Mouse (Mus musculus): ENCODE measurements around the gene Sema4g.
"Not testable (repeated sequence)": the region's sequence is repeated elsewhere in the genome, so short reads cannot be mapped to it uniquely, and the experiment has no call there.

The Sema4g gene

DNA sequence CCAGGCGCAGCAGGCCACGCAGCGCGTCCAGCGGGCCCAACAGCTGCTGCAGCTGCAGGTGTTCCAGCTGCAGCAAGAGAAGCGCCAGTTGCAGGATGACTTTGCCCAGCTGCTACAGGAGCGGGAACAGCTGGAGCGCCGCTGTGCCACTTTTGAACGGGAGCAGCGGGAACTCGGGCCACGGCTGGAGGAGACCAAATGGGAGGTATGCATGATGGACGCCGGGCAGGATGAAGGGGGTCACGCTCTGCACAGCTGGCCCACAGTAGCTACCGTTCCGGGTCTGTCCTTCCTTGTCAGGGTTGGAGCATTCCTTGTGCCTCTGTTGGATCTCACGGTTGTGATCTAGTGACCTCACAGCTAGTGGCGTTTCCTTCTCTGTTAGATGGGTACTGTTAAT is 35.9 kb downstream of the Sema4g start:
- no peak for DNase-seq (ENCODE audit: low spot score in 2 of 2)

DNA sequence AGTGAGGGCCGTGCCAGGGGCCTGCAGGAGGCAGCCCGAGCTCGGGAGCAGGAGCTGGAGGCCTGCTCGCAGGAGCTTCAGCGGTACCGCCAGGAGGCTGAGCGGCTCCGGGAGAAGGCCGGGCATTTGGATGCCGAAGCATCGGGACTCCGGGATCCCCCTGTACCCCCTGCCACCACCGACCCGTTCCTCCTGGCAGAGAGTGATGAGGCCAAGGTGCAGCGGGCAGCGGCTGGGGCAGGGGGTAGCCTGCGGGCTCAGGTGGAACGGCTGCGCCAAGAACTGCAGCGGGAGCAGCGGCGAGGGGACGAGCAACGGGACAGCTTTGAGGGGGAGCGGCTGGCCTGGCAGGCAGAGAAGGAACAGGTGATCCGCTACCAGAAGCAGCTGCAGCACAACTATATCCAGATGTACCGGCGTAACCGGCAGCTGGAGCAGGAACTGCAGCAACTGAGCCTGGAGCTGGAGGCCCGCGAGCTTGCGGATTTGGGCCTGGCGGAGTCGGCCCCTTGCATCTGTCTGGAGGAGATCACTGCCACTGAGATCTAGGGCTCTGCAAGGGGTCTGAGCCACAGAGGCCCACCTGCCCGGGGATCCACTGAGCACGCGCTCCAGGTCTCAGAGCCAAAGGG is 37.2 kb downstream of the Sema4g start:
- DNase-seq (ENCODE audit: low spot score in 2 of 2) = no peak

DNA sequence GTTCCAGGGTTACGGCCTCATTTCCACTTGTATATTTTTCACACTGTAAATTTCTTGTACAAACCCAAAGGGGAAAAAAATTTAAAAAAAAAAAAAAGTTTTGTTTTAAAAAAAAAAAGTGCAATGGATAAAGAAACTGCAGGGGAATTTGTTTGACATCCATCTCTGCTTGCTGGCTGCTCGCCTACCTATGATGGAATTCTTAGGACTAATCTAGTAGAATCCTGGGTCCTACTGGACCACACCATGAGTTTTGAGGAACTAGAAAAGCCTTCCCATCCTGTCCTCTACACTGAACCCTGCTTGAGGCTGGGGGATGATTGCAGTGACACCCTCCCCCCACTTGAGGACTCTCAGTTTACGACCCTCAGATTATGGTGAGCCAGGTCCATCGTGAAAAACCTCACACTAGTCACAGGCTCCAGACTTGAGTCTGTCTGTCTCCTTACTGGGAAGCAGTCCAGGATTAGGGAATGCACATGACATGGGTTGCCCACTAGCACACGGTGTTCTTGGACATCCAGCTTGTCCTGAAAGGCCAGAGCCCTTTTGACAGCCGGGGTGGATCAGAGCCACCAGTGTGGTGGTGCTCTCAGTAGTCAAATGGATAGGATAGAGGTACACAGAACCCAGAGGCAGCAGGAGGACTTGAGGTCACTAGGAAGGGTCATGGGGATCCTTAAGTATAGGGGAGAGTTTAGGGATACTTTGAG is 38.2 kb downstream of the Sema4g start:
- DNase-seq (ENCODE audit: low spot score in 2 of 2) = no peak

- DNase-seq (ENCODE audit: low spot score in 2 of 2) = no peak
Observed at GRCm38 (mm10) chr19:45027848-45028247, 38.9 kb downstream of the Sema4g start.

GRCm38 (mm10) chr19:45028746-45029145 is 39.8 kb downstream of the Sema4g start:
- no peak for DNase-seq (ENCODE audit: low spot score in 2 of 2)

DNA sequence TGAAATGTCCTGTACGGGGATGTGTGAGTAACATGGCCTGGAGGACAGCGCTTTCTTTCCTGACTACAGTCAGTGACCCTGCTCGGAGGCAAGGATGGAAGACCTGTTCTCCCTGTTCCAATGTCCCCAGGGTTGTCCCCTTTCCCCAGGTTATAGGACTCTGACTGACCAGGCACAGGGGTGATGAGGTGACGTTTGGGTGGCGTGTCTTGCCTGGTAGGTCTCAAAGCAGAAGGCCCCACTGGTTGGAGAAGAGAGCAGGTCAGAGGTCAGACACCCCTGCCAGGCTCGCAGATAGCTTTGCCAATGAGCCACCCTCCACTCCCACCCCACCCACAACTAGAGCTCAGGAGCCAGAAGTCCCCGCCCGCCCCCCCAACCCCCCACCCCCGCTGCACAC is 40.7 kb downstream of the Sema4g start:
- no peak for DNase-seq (ENCODE audit: low spot score in 2 of 2)

- DNase-seq (ENCODE audit: low spot score in 2 of 2) = peak in 1 of 2 experiments; percentile 37
Observed at GRCm38 (mm10) chr19:45030111-45030510, 41.2 kb downstream of the Sema4g start.

DNA sequence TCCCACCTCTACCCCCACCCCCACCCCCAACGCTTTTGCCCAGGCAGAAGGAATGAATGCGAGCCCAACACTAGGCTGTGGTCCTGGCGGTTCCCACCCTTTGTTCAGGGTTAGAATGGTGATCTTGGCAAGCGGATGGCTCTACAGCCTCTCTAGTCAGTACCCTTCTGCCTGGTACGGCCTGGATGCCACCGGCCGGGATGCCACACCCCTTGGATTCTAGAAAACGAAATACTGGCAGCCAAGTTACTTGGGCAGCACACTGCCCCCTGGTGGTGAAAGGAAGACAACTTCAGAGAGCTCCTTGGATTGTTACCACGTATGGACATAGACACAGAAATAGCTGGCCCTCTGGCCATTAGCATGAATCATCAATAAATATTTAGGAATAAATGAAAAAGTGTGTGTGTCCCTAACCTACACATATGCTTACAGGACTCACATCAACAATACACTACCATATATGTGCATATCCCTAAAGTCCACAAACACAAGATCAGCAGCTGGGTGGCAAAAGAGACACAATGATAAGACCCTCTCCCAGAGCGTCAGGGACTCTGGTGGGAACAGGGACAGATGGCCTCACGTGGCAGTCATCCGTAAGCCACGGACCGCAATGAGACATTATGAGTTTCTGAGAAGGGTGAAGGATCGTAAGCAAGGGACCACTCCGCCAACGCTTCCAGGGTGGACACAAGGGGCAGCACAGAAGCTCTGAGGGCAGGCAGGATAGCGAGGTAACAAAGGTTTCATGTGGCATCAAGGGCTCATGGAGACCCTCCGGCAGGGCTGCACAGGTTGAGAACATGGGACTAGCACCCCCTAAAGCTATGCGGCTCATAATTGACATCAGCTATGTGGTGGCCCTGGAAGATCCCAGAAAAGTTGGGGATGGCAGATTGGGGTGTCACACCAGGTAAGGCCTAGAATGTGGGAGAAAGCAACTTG is 42.1 kb downstream of the Sema4g start:
- peak; percentile 35 to 62 for DNase-seq (ENCODE audit: low spot score in 2 of 2)

GRCm38 (mm10) chr19:45031780-45032179 is 42.9 kb downstream of the Sema4g start:
- peak; percentile 41 to 48 for DNase-seq (ENCODE audit: low spot score in 2 of 2)

- no peak for DNase-seq (ENCODE audit: low spot score in 2 of 2)
Observed at GRCm38 (mm10) chr19:45032570-45033332, 43.9 kb downstream of the Sema4g start.

GRCm38 (mm10) chr19:45036867-45037266 is 48.0 kb downstream of the Sema4g start:
- no peak for DNase-seq (ENCODE audit: low spot score in 2 of 2)

- not testable (repeated sequence) for DNase-seq (ENCODE audit: low spot score in 2 of 2)
Observed at GRCm38 (mm10) chr19:45038198-45038597, 49.3 kb downstream of the Sema4g start.

GRCm38 (mm10) chr19:45040214-45040613 is 51.3 kb downstream of the Sema4g start:
- no peak for DNase-seq (ENCODE audit: low spot score in 2 of 2)

DNA sequence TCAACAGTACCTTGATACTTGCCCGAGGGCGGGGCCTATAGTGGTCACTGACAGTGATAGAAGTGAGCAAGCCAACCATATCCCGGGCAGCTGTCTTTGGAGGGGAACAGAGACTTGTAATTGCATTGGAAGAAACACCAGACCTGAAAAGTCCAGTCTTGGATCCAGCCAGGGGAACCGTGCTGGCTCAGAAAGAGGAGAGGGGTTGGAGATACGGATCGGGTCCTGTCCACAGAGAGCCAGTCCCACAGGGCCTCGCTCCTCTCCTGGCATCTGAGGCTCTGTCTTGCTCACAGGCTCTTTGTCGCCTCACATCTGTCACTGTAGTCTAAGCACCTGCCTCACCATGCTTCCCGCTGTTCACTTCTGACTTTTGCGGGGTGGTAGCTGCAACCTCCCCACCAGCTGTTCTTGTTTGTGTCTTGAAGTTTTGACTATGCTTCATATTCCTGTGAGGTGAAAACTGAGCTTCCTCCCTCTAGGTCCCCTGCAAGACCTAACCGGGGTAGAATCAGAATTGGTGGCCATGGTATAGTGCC is 55.6 kb downstream of the Sema4g start:
- DNase-seq (ENCODE audit: low spot score in 2 of 2) = no peak

DNA sequence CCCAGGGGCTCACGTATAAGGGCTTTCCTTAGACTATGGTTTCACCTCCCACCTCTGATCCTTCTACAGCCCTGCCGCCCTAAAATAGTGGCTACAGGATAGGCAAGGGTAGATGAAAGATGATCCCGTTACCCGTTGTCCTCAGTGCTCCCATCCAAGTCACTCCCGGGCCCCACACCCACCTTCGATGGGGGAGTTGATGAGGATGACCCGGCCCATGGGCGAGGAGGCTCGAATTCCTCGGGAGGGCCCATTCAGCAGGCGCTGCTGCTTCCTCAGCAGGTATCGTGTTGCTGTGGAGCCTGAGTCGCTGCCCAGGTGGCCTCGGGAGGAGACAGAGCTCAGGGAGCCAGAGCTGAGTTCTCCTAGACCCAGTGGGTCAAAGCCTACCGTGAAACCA is 56.3 kb downstream of the Sema4g start:
- no peak for DNase-seq (ENCODE audit: low spot score in 2 of 2)

DNA sequence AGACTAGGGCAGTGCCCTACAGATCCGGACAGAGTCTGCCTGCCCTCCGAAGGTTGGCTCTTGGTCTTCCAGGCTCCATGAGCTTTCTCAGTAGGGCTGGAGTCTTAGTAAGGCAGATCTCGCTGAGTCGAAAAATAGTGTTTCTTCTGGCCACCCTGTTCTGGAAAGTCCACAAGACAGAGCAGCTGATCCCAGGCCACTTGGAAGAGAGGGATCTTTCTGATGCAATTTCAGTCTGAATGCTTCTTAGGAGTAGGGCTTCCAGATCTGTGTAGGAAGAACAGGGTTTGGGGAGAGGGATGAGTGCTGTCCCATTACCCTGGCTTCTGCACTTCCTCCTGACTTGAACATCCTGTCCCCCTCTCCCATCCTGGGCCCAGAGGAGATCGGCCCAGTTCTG is 56.8 kb downstream of the Sema4g start, which contains the start of gene Pdzd7:
Pdzd7 (minus strand) TSS at position 67 of the 400 bp plus-strand sequence.
- no peak for DNase-seq (ENCODE audit: low spot score in 2 of 2)

DNA sequence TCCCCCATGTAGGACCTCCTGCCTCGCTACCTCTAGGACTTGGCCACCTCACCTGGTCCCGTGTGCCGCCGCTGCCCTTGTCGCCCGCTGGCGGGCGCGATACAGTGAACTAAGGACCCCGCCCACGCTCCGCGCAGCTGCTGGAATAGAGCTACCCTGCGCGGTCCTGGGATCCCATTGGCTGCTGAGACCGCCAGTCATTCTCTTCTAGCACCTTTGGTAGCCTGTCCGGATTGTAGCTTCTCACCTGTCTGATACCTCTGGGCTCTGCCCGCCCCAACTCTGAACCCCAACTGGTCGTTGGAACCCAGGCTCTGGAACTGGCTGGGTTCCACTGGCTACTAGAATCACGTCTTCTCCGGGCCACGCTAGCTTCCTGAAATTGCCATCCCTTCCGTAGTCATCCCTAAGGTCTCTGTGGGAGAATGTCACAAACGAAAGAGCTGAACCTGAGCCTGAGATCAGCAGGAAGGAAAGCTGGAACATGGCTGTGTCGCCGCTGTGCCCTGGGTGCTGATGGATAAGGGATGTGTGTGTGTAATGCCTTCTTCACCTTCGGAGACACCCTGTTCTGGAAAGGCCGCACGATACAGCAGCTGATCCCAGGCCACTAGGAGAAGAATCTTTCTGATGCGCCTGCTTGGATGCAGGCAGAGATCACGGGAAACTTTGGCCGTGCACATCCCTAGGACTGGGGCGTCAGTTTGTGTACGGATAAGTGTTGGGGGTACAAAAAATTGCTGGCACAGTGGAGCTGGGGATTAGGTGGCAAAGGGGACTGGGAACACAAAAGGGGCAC is 57.8 kb downstream of the Sema4g start:
- peak; percentile 64 to 68 for DNase-seq (ENCODE audit: low spot score in 2 of 2)

DNA sequence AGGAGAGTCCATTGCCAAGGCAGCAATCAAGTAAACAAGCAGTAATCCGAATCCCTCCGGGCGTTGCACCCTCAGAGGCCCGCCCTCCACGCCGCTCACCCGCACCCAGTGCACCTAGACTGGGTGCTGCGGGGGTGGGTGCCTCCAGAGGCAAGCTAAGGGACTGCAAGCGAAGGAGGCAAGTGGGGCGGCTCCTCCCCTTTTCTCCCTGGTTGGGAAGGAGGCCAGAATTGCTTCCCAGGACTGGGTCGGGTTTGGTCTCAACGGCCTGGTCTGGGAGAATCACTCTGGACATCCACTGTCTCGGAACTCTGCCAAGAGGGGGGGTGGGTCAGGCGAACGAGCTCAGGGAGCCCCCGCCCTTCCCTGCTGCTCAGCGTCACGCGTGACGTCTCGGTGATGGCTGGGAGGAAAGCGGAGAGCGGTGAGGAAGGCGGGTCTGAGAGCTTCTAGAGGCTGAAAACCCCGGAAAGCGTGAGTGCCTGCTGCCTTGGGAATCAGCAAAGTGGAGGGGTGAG is 58.6 kb downstream of the Sema4g start, which contains the start of gene Sfxn3:
Sfxn3 (plus strand) TSS at position 87 of the 518 bp plus-strand sequence.
- peak; percentile 77 to 79 for DNase-seq (ENCODE audit: low spot score in 2 of 2)

GRCm38 (mm10) chr19:45047935-45048643 is 59.2 kb downstream of the Sema4g start:
- peak; percentile 67 to 81 for DNase-seq (ENCODE audit: low spot score in 2 of 2)

All from spleen, postnatal 36 days (tissue).